27 mouse cellular contexts compared by ENCODE assay signal in the genomic region with DNA sequence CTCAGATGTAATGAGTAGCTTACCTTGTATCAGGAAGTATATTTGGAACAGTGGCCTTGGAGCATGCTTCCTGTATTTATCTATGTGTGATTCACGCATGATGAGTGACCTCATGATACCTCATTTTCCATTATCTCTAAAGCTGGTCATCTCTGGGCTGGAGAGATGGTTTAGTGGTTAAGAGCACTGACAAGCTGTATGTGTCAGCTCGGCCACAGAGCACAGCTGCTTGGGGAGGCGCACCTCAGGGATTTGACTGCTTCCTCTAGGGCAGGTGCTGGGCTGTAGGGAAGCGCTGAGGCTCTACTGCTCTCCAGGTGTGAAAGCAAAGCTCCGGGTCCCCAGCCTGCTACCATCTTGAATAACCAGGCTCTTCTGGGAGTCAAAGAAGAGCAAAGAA. TPM values are rescaled to one million over a fixed set of nuclear protein-coding genes. Genes with fewer than 3 reads are reported as not detected.
DNase-seq lines count a peak whose midpoint lies in the region; ATAC-seq and TF ChIP-seq lines count a peak whose summit lies in the region.
"Had no signal": no experiment of that assay in that cellular context is flagged by ENCODE, and none has a peak within 500 bp of the region (broad histone marks: within the 10 kb centered on the region; RNA-seq: fewer than 3 reads in every experiment).

No protein-coding gene starts in this region.

- TF ChIP-seq POLR2A in CH12.LX (IDR thresholded peaks at IDR 0.05; ENCODE audit: low read depth, low read length): no peak
- TF ChIP-seq POLR2A in small intestine, adult 2 months (IDR thresholded peaks at IDR 0.05; ENCODE audit: low read depth, low read length): no peak; the same call in 1 of the 2 replicates
- TF ChIP-seq POLR2A in cerebellum, adult 2 months (IDR thresholded peaks at IDR 0.05; ENCODE audit: borderline replicate concordance, insufficient read depth, low read length): no peak

- intact Hi-C loops in gastrocnemius, postnatal 14 days (cut with DNase I; ENCODE audit: low total_unique reads): no loop called here

- in situ Hi-C loops in CH12.LX (cut with MboI; ENCODE audit: low pct_ligation_motif_present, low pct_unique_long_range_greater_than_20kb, low sequenced_read_pairs): no loop called here

- H3K27ac ChIP-seq in CH12.LX (ENCODE audit: insufficient read depth, low read depth): peak overlapping the region; percentile 31; the same call in 1 of the 2 replicates
- H3K27ac ChIP-seq in small intestine, adult 2 months (ENCODE audit: insufficient read depth, low read depth, low read length): peak overlapping the region; percentile 49; the same call in 1 of the 2 replicates
- no peak overlapping the region for H3K27ac ChIP-seq in cerebellum, adult 2 months (ENCODE audit: insufficient read depth, low read length)
- no peak overlapping the region for H3K27ac ChIP-seq in midbrain, embryonic 15.5 days
- H3K27ac ChIP-seq: embryonic facial prominence, embryonic 12.5 days; embryonic facial prominence, embryonic 15.5 days; heart, embryonic 15.5 days; hindbrain, embryonic 10.5 days; hindbrain, embryonic 13.5 days; intestine, embryonic 15.5 days had no signal

- H3K79me2 ChIP-seq in CH12.LX (replicated peaks; ENCODE audit: control insufficient read depth, extremely low read depth, insufficient read depth, poor library complexity, severe bottlenecking): no peaks in the 10 kb centered on the region

- peak; percentile 18; the same call in 1 of the 2 replicates for TF ChIP-seq EP300 in CH12.LX (IDR thresholded peaks at IDR 0.05; ENCODE audit: low read length)

- H3K9me3 ChIP-seq in CH12.LX (replicated peaks; ENCODE audit: low read length): no peaks in the 10 kb centered on the region
- no peaks in the 10 kb centered on the region for H3K9me3 ChIP-seq in midbrain, embryonic 15.5 days
- H3K9me3 ChIP-seq: embryonic facial prominence, embryonic 12.5 days; embryonic facial prominence, embryonic 15.5 days; G1E; heart, embryonic 12.5 days; heart, embryonic 15.5 days; hindbrain, embryonic 10.5 days; hindbrain, embryonic 13.5 days; intestine, embryonic 15.5 days had no signal

- H3K4me1 ChIP-seq in CH12.LX (ENCODE audit: control insufficient read depth in 1 of 2, insufficient read depth in 2 of 2): peaks cover 5 to 13% of the 10 kb centered on the region in 2 experiments; a peak in 3 of 4 replicates
- H3K4me1 ChIP-seq in small intestine, adult 2 months (ENCODE audit: control insufficient read depth, insufficient read depth, insufficient read length, low read length): peaks cover 3% of the 10 kb centered on the region; the same call in 1 of the 2 replicates
- H3K4me1 ChIP-seq in cerebellum, adult 2 months (ENCODE audit: control insufficient read depth, insufficient read depth, low read length): peaks cover under 1% of the 10 kb centered on the region; the same call in 1 of the 2 replicates
- no peaks in the 10 kb centered on the region for H3K4me1 ChIP-seq in midbrain, embryonic 15.5 days
- H3K4me1 ChIP-seq: embryonic facial prominence, embryonic 12.5 days; embryonic facial prominence, embryonic 15.5 days; heart, embryonic 12.5 days; heart, embryonic 15.5 days; intestine, embryonic 15.5 days had no signal

- TF ChIP-seq RAD21 in CH12.LX (IDR thresholded peaks at IDR 0.05; ENCODE audit: low read depth, low read length): no peak

- H3K36me3 ChIP-seq in CH12.LX (replicated peaks in 1 of 2; ENCODE audit: control insufficient read depth in 1 of 2, insufficient read depth in 1 of 2, low read length in 1 of 2): peaks cover 50 to 90% of the 10 kb centered on the region in 2 experiments
- H3K36me3 ChIP-seq in small intestine, adult 2 months (ENCODE audit: control insufficient read depth, insufficient read depth, low read length): peaks cover 65% of the 10 kb centered on the region
- peaks cover 47% of the 10 kb centered on the region for H3K36me3 ChIP-seq in midbrain, embryonic 15.5 days (replicated peaks)

- no peak overlapping the region for H3K4me3 ChIP-seq in CH12.LX (replicated peaks in 1 of 3; ENCODE audit: low read depth in 2 of 3, low read length in 2 of 3, poor library complexity in 1 of 3)
- no peak overlapping the region for H3K4me3 ChIP-seq in small intestine, adult 2 months (ENCODE audit: low read depth, low read length)
- H3K4me3 ChIP-seq in cerebellum, adult 2 months (replicated peaks; ENCODE audit: insufficient read depth, low read depth, low read length): no peak overlapping the region
- H3K4me3 ChIP-seq in midbrain, embryonic 15.5 days: no peak overlapping the region
- H3K4me3 ChIP-seq: embryonic facial prominence, embryonic 12.5 days; embryonic facial prominence, embryonic 15.5 days; heart, embryonic 12.5 days; heart, embryonic 15.5 days; hindbrain, embryonic 10.5 days; hindbrain, embryonic 13.5 days; intestine, embryonic 15.5 days had no signal

- dilution Hi-C loops in CH12.LX (cut with MboI; ENCODE audit: extremely low pct_ligation_motif_present, extremely low pct_unique_long_range_greater_than_20kb, low sequenced_read_pairs): no loop called here

- H3K9ac ChIP-seq in CH12.LX (ENCODE audit: insufficient read depth, low read depth): no peak overlapping the region
- no peak overlapping the region for H3K9ac ChIP-seq in midbrain, embryonic 15.5 days
- H3K9ac ChIP-seq: embryonic facial prominence, embryonic 12.5 days; embryonic facial prominence, embryonic 15.5 days; heart, embryonic 12.5 days; heart, embryonic 15.5 days; hindbrain, embryonic 13.5 days; intestine, embryonic 15.5 days had no signal

- TF ChIP-seq CTCF in CH12.LX (conservative IDR thresholded peaks at IDR 0.05 in 1 of 2, IDR thresholded peaks at IDR 0.05 in 1 of 2; ENCODE audit: low read depth in 2 of 2, low read length in 2 of 2): no peak
- TF ChIP-seq CTCF in small intestine, adult 2 months (IDR thresholded peaks at IDR 0.05; ENCODE audit: extremely low read depth, insufficient read length, insufficient replicate concordance, low read depth, low read length): no peak
- TF ChIP-seq CTCF in cerebellum, adult 2 months (IDR thresholded peaks at IDR 0.05; ENCODE audit: borderline replicate concordance, insufficient read depth, low read depth, low read length): no peak

- no peaks in the 10 kb centered on the region for H3K27me3 ChIP-seq in CH12.LX (replicated peaks)
- no peaks in the 10 kb centered on the region for H3K27me3 ChIP-seq in small intestine, adult 2 months (ENCODE audit: control insufficient read depth, insufficient read depth, low read length)
- no peaks in the 10 kb centered on the region for H3K27me3 ChIP-seq in cerebellum, adult 2 months (ENCODE audit: control insufficient read depth, insufficient read depth, low read length)
- H3K27me3 ChIP-seq in midbrain, embryonic 15.5 days (replicated peaks): no peaks in the 10 kb centered on the region
- H3K27me3 ChIP-seq: embryonic facial prominence, embryonic 12.5 days; embryonic facial prominence, embryonic 15.5 days; heart, embryonic 12.5 days; heart, embryonic 15.5 days; hindbrain, embryonic 13.5 days; intestine, embryonic 15.5 days; Patski had no signal

- DNase-seq in adrenal gland, adult 2 months: peak; percentile 36
- DNase-seq in adrenal gland, postnatal 10 days: no peak
- DNase-seq in 416B (ENCODE audit: low read depth) (peak; percentile 78), CH12.LX (ENCODE audit: extremely low read depth) (peak; percentile 58)
- DNase-seq in cerebellum, adult 2 months: no peak
- DNase-seq in gastrocnemius, postnatal 14 days: no peak
- DNase-seq: cerebellum, adult 18-20 months; cerebellum, adult 9-11 months; cerebellum, postnatal 25 days; gastrocnemius, postnatal 10 days; heart, adult 11 months; heart, postnatal 10 days; heart, postnatal 36 days; kidney, adult 11 months had no signal

- no peak overlapping the region for H3K4me2 ChIP-seq in CH12.LX (ENCODE audit: insufficient read depth, low read depth, poor library complexity, severe bottlenecking)
- no peak overlapping the region for H3K4me2 ChIP-seq in midbrain, embryonic 15.5 days
- H3K4me2 ChIP-seq: embryonic facial prominence, embryonic 12.5 days; embryonic facial prominence, embryonic 15.5 days; heart, embryonic 12.5 days; heart, embryonic 15.5 days; hindbrain, embryonic 13.5 days; intestine, embryonic 15.5 days had no signal

- 84% methylated on average over 5 of the region's 5 CpGs for WGBS in small intestine, adult 2 months
- 94% methylated on average over 5 of the region's 5 CpGs for WGBS in cerebellum, adult 2 months
- 89% methylated on average over 5 of the region's 5 CpGs for WGBS in midbrain, embryonic 15.5 days

- no peak for ATAC-seq in midbrain, embryonic 15.5 days (replicated peaks)
- ATAC-seq: forebrain, embryonic 14.5 days; hindbrain, embryonic 16.5 days; intestine, embryonic 15.5 days; Patski had no signal

TF ChIP-seq in CH12.LX, 34 proteins besides CTCF, POLR2A, EP300 and RAD21 (continues in another document):
- no peak for TF ChIP-seq USF1 (IDR thresholded peaks at IDR 0.05; ENCODE audit: low read depth, low read length)
- TF ChIP-seq IRF4 (IDR thresholded peaks at IDR 0.05; ENCODE audit: low read depth, low read length): peak; percentile 22; the same call in 1 of the 2 replicates
- no peak for TF ChIP-seq ELF1 (IDR thresholded peaks at IDR 0.05; ENCODE audit: low read depth, low read length)
- TF ChIP-seq TCF12 (IDR thresholded peaks at IDR 0.05; ENCODE audit: low read depth, low read length): peak; percentile 74; the same call in 1 of the 2 replicates
- TF ChIP-seq ZC3H11A (IDR thresholded peaks at IDR 0.05; ENCODE audit: low read depth, low read length): no peak
- no peak for TF ChIP-seq UBTF (IDR thresholded peaks at IDR 0.05; ENCODE audit: low read depth, low read length)

RNA-seq across cellular contexts. Expression of a gene that starts 17.2 kb away (rescaled TPM):
- total RNA-seq in adrenal gland, adult 2 months (2021): 10 to 100 TPM; 15.1 to 16.8 TPM
- polyA plus RNA-seq in adrenal gland, adult 2 months (2012; rRNA removed): 5.4 and 8.3 TPM in 2 replicates
- total RNA-seq in adrenal gland, postnatal 10 days (2021): 10 to 100 TPM; 10.3 to 14.9 TPM
- 17.0 and 18.4 TPM in 2 replicates for total RNA-seq in CH12.LX (2012; rRNA removed)
- total RNA-seq in CH12.LX (2014; rRNA removed): 22.7 and 23.4 TPM in 2 replicates
- 17.1 and 17.5 TPM in 2 replicates for polyA plus RNA-seq in CH12.LX (2012; ENCODE audit: insufficient read length, low read depth)
- 7.9 and 13.8 TPM in 2 replicates for polyA plus RNA-seq in small intestine, adult 2 months (2012; rRNA removed)
- polyA plus RNA-seq in cerebellum, adult 2 months (2012; rRNA removed): 16.0 and 16.7 TPM in 2 replicates
- polyA plus RNA-seq in midbrain, embryonic 15.5 days (2015; fragmentation: Nextera tagmentation; extraction: Ambion mirVana): 16.2 and 16.7 TPM in 2 replicates
- total RNA-seq in gastrocnemius, postnatal 14 days (2021): 1 to 10 TPM; 7.0 to 7.9 TPM

RNA-seq across cellular contexts. Expression of a gene that starts 43.7 kb away (rescaled TPM):
- 1 to 10 TPM; 5.4 to 8.6 TPM for total RNA-seq in adrenal gland, adult 2 months (2021)
- 5.9 and 8.2 TPM in 2 replicates for polyA plus RNA-seq in adrenal gland, adult 2 months (2012; rRNA removed)
- total RNA-seq in adrenal gland, postnatal 10 days (2021): 10 to 100 TPM; 15.2 to 16.1 TPM
- 10.1 and 12.3 TPM in 2 replicates for total RNA-seq in CH12.LX (2012; rRNA removed)
- 12.2 and 14.2 TPM in 2 replicates for total RNA-seq in CH12.LX (2014; rRNA removed)
- 26.9 and 30.3 TPM in 2 replicates for polyA plus RNA-seq in CH12.LX (2012; ENCODE audit: insufficient read length, low read depth)
- 3.6 and 8.3 TPM in 2 replicates for polyA plus RNA-seq in small intestine, adult 2 months (2012; rRNA removed)
- polyA plus RNA-seq in cerebellum, adult 2 months (2012; rRNA removed): 15.9 and 16.9 TPM in 2 replicates
- polyA plus RNA-seq in midbrain, embryonic 15.5 days (2015; fragmentation: Nextera tagmentation; extraction: Ambion mirVana): 5.1 and 5.8 TPM in 2 replicates
- total RNA-seq in gastrocnemius, postnatal 14 days (2021): 1 to 10 TPM; 4.3 to 6.4 TPM

Comparison
In these comparisons a context has a peak if more than half of its experiments do, and no peak if none do; other contexts are left out.
1. DNase-seq: peak in adrenal gland, adult 2 months (single experiment), 416B (single experiment) and CH12.LX (single experiment); none in adrenal gland, postnatal 10 days (single experiment), cerebellum, adult 2 months (0 of 2) and gastrocnemius, postnatal 14 days (single experiment).
2. H3K27ac ChIP-seq: peak in CH12.LX (single experiment) and small intestine, adult 2 months (single experiment); none in cerebellum, adult 2 months (single experiment) and midbrain, embryonic 15.5 days (single experiment).